ENCODE assay signal across 7 mouse cellular contexts in the genomic region with DNA sequence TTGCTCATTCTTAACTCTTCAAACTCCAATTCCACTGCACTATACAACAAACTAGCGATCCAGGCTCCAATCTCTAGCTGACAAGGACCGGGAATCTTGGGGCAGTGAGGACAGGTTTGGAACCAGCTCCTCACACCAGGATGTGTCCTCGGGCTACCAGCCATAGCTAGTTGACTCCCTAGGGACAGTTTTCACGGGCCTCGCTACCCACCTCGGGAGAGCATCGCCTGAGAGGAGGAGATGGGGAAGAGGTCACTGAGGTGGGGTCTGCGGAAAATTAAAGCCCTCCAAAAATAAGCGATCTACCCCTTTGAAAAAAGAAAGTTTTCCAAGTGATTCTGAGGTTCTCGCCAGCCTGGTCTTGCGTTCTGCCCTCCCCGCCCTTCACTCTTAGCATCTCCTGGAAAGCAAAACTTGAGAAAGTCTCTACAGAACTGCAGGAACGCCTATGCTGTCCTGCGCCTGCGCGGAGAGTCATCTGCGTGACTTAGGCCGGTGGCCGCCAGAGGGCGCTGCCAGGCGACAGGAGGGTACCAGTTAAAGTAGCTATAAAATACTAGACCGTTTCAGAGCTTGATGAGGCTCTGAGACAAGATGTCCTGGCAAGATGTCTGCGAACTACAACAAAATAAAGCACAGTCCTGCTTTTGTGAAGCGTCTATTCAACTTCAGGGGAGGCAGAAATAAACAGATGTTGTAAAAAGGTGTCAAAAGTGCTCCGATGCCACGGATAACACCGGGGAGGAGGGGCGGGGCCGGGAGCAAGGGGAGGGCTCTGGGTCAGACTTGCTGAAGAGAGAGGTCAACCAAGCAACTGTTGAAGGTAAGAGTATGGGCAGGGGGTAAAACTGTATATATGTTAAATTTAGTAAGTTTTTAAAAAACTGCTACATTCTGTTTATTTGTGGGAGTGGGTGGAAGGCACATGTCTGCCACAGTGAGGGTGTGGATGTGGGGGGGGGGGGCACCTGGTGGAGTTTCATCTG. TPM values are rescaled to one million over a fixed set of nuclear protein-coding genes. Genes with fewer than 3 reads are reported as not detected.
DNase-seq lines count a peak whose midpoint lies in the region; ATAC-seq lines count a peak whose summit lies in the region.

No protein-coding gene starts in this region.

- H3K4me3 ChIP-seq in embryonic facial prominence, embryonic 11.5 days (ENCODE audit: low read depth, low read length) = peak overlapping the region; percentile 28
- peak overlapping the region; percentile 37 for H3K4me3 ChIP-seq in midbrain, embryonic 12.5 days

- H3K27me3 ChIP-seq in embryonic facial prominence, embryonic 11.5 days (ENCODE audit: control insufficient read depth, insufficient read depth, low read length) = peaks cover 7% of the 10 kb centered on the region; the same call in 1 of the 2 replicates
- H3K27me3 ChIP-seq in midbrain, embryonic 12.5 days = peaks cover 48% of the 10 kb centered on the region

- DNase-seq in adrenal gland, postnatal 14 days = peak; percentile 94
- DNase-seq in embryonic facial prominence, embryonic 11.5 days (ENCODE audit: low spot score) = peak; percentile 89
- peak; percentile 98 for DNase-seq in heart, adult 11 months
- DNase-seq in kidney, adult 11 months = peak; percentile 81
- DNase-seq in left cerebral cortex, postnatal 4 days = peak; percentile 90
- DNase-seq in skeletal muscle tissue, adult 2 months (ENCODE audit: low read depth, low spot score) = peak; percentile 70

- intact Hi-C loops in left cerebral cortex, postnatal 4 days (cut with DNase I) = loop anchor here (10.0 kb wide), 2 partner anchors 395 to 465 kb away; no protein-coding TSS in a partner anchor

- no peaks in the 10 kb centered on the region for H3K36me3 ChIP-seq in embryonic facial prominence, embryonic 11.5 days (replicated peaks; ENCODE audit: control insufficient read depth, insufficient read depth, low read depth, low read length)
- H3K36me3 ChIP-seq in midbrain, embryonic 12.5 days = no peaks in the 10 kb centered on the region

- H3K9me3 ChIP-seq in embryonic facial prominence, embryonic 11.5 days (replicated peaks; ENCODE audit: control insufficient read depth, low read length) = no peaks in the 10 kb centered on the region
- H3K9me3 ChIP-seq in midbrain, embryonic 12.5 days = no peaks in the 10 kb centered on the region

- H3K4me2 ChIP-seq in embryonic facial prominence, embryonic 11.5 days (ENCODE audit: low read depth, low read length) = peak overlapping the region; percentile 39
- peak overlapping the region; percentile 56 for H3K4me2 ChIP-seq in midbrain, embryonic 12.5 days (replicated peaks)

- no peak overlapping the region for H3K9ac ChIP-seq in embryonic facial prominence, embryonic 11.5 days (replicated peaks; ENCODE audit: low read length)
- H3K9ac ChIP-seq in midbrain, embryonic 12.5 days (replicated peaks) = peak overlapping the region; percentile 46; the same call in 1 of the 2 replicates

- peak; percentile 71 for ATAC-seq in embryonic facial prominence, embryonic 11.5 days (replicated peaks; ENCODE audit: insufficient number of reproducible peaks, low FRiP score, low TSS enrichment, low read depth)
- ATAC-seq in midbrain, embryonic 12.5 days (ENCODE audit: low FRiP score, low read depth) = peak; percentile 68

- no peak overlapping the region for H3K27ac ChIP-seq in embryonic facial prominence, embryonic 11.5 days (replicated peaks; ENCODE audit: low read depth, low read length)
- no peak overlapping the region for H3K27ac ChIP-seq in midbrain, embryonic 12.5 days (replicated peaks)

- 5% methylated on average over 29 of the region's 29 CpGs for WGBS in embryonic facial prominence, embryonic 11.5 days
- 7% methylated on average over 29 of the region's 29 CpGs for WGBS in midbrain, embryonic 12.5 days

- H3K4me1 ChIP-seq in embryonic facial prominence, embryonic 11.5 days (ENCODE audit: control insufficient read depth, insufficient read depth, low read length) = no peaks in the 10 kb centered on the region
- H3K4me1 ChIP-seq in midbrain, embryonic 12.5 days = 0 out of 2 replicates have a peak, but pooled peaks cover 3% of the 10 kb centered on the region

RNA-seq across cellular contexts. Expression of a gene that starts 6.4 kb away (rescaled TPM):
- 27.8 and 31.9 TPM in 2 replicates for total RNA-seq in adrenal gland, postnatal 14 days (2021)
- 68.7 and 69.7 TPM in 2 replicates for polyA plus RNA-seq in embryonic facial prominence, embryonic 11.5 days (2014; fragmentation: Nextera tagmentation; extraction: Ambion mirVana)
- 10 to 100 TPM; 41.6 to 43.9 TPM for total RNA-seq in left cerebral cortex, postnatal 4 days (2021)
- 84.9 and 88.0 TPM in 2 replicates for polyA plus RNA-seq in midbrain, embryonic 12.5 days (2016; fragmentation: Nextera tagmentation; extraction: Ambion mirVana)

RNA-seq across cellular contexts. Expression of a gene that starts 24.6 kb away (rescaled TPM):
- not detected in 2 replicates for total RNA-seq in adrenal gland, postnatal 14 days (2021)
- 4.4 and 4.9 TPM in 2 replicates for polyA plus RNA-seq in embryonic facial prominence, embryonic 11.5 days (2014; fragmentation: Nextera tagmentation; extraction: Ambion mirVana)
- 1 to 10 TPM; 1.6 to 2.4 TPM for total RNA-seq in left cerebral cortex, postnatal 4 days (2021)
- 2.7 and 4.1 TPM in 2 replicates for polyA plus RNA-seq in midbrain, embryonic 12.5 days (2016; fragmentation: Nextera tagmentation; extraction: Ambion mirVana)

RNA-seq across cellular contexts. Expression of a gene that starts 55.8 kb away (rescaled TPM):
- not detected in 2 replicates for total RNA-seq in adrenal gland, postnatal 14 days (2021)
- polyA plus RNA-seq in embryonic facial prominence, embryonic 11.5 days (2014; fragmentation: Nextera tagmentation; extraction: Ambion mirVana) = not detected in 2 replicates
- total RNA-seq in left cerebral cortex, postnatal 4 days (2021) = not detected
- polyA plus RNA-seq in midbrain, embryonic 12.5 days (2016; fragmentation: Nextera tagmentation; extraction: Ambion mirVana) = not detected in 2 replicates
